Mouse (Mus musculus): ENCODE measurements around the gene Dand5. TPM values are rescaled to one million over a fixed set of nuclear protein-coding genes. Genes with fewer than 3 reads are reported as not detected.

The Dand5 gene
- polyA plus RNA-seq, 1 experiment: 27.1 TPM

- Histone ChIP-seq H3K27me3 (ENCODE audit: control insufficient read depth, insufficient read depth, low read length) (no peaks in the 10 kb centered on the region), H3K27ac (ENCODE audit: control insufficient read depth, insufficient read depth, low read depth, low read length) (no peak overlapping the region), H3K4me3 (ENCODE audit: control insufficient read depth, low read depth, low read length) (peak overlapping the region; percentile 47), H3K4me1 (ENCODE audit: control insufficient read depth, insufficient read depth, low read length) (peaks cover 13% of the 10 kb centered on the region), H3K36me3 (ENCODE audit: control insufficient read depth, insufficient read depth, low read length) (no peaks in the 10 kb centered on the region)
- peak; percentile 97 for TF ChIP-seq CTCF (IDR thresholded peaks at IDR 0.05; ENCODE audit: control insufficient read depth, insufficient read depth, insufficient replicate concordance, low read depth, low read length)
- no peak for TF ChIP-seq POLR2A (IDR thresholded peaks at IDR 0.05; ENCODE audit: control insufficient read depth, low read depth, low read length)
These were observed 7.1 kb downstream of the Dand5 start for GRCm38 (mm10) chr8:84815547-84815946.

- Histone ChIP-seq H3K4me1 (ENCODE audit: control insufficient read depth, insufficient read depth, low read length) (peaks cover 13% of the 10 kb centered on the region), H3K27ac (ENCODE audit: control insufficient read depth, insufficient read depth, low read depth, low read length) (no peak overlapping the region), H3K36me3 (ENCODE audit: control insufficient read depth, insufficient read depth, low read length) (no peaks in the 10 kb centered on the region), H3K27me3 (ENCODE audit: control insufficient read depth, insufficient read depth, low read length) (no peaks in the 10 kb centered on the region), H3K4me3 (ENCODE audit: control insufficient read depth, low read depth, low read length) (peak overlapping the region; percentile 74)
- TF ChIP-seq POLR2A (IDR thresholded peaks at IDR 0.05; ENCODE audit: control insufficient read depth, low read depth, low read length): no peak
- TF ChIP-seq CTCF (IDR thresholded peaks at IDR 0.05; ENCODE audit: control insufficient read depth, insufficient read depth, insufficient replicate concordance, low read depth, low read length): no peak
These were observed 7.8 kb downstream of the Dand5 start for GRCm38 (mm10) chr8:84814555-84815441.

GRCm38 (mm10) chr8:84814240-84814554, 8.4 kb downstream of the Dand5 start:
- Histone ChIP-seq H3K4me3 (ENCODE audit: control insufficient read depth, low read depth, low read length) (peak overlapping the region; percentile 73), H3K4me1 (ENCODE audit: control insufficient read depth, insufficient read depth, low read length) (peaks cover 13% of the 10 kb centered on the region), H3K27me3 (ENCODE audit: control insufficient read depth, insufficient read depth, low read length) (no peaks in the 10 kb centered on the region), H3K27ac (ENCODE audit: control insufficient read depth, insufficient read depth, low read depth, low read length) (no peak overlapping the region), H3K36me3 (ENCODE audit: control insufficient read depth, insufficient read depth, low read length) (no peaks in the 10 kb centered on the region)
- TF ChIP-seq POLR2A (IDR thresholded peaks at IDR 0.05; ENCODE audit: control insufficient read depth, low read depth, low read length): no peak

GRCm38 (mm10) chr8:84813830-84814229, 8.8 kb downstream of the Dand5 start:
- Histone ChIP-seq H3K36me3 (ENCODE audit: control insufficient read depth, insufficient read depth, low read length) (no peaks in the 10 kb centered on the region), H3K4me3 (ENCODE audit: control insufficient read depth, low read depth, low read length) (peak overlapping the region; percentile 73), H3K27ac (ENCODE audit: control insufficient read depth, insufficient read depth, low read depth, low read length) (no peak overlapping the region), H3K4me1 (ENCODE audit: control insufficient read depth, insufficient read depth, low read length) (peaks cover 13% of the 10 kb centered on the region), H3K27me3 (ENCODE audit: control insufficient read depth, insufficient read depth, low read length) (no peaks in the 10 kb centered on the region)
- no peak for TF ChIP-seq POLR2A (IDR thresholded peaks at IDR 0.05; ENCODE audit: control insufficient read depth, low read depth, low read length)
- no peak for TF ChIP-seq CTCF (IDR thresholded peaks at IDR 0.05; ENCODE audit: control insufficient read depth, insufficient read depth, insufficient replicate concordance, low read depth, low read length)

- Histone ChIP-seq H3K36me3 (ENCODE audit: control insufficient read depth, insufficient read depth, low read length) (no peaks in the 10 kb centered on the region), H3K4me1 (ENCODE audit: control insufficient read depth, insufficient read depth, low read length) (peaks cover 13% of the 10 kb centered on the region), H3K27me3 (ENCODE audit: control insufficient read depth, insufficient read depth, low read length) (no peaks in the 10 kb centered on the region), H3K4me3 (ENCODE audit: control insufficient read depth, low read depth, low read length) (peak overlapping the region; percentile 68), H3K27ac (ENCODE audit: control insufficient read depth, insufficient read depth, low read depth, low read length) (peak overlapping the region; percentile 1; the same call in 1 of the 2 replicates)
- TF ChIP-seq CTCF (IDR thresholded peaks at IDR 0.05; ENCODE audit: control insufficient read depth, insufficient read depth, insufficient replicate concordance, low read depth, low read length): peak; percentile 37; the same call in 1 of the 2 replicates
- no peak for TF ChIP-seq POLR2A (IDR thresholded peaks at IDR 0.05; ENCODE audit: control insufficient read depth, low read depth, low read length)
These were observed 9.6 kb downstream of the Dand5 start for GRCm38 (mm10) chr8:84813059-84813458.

- Histone ChIP-seq H3K4me3 (ENCODE audit: control insufficient read depth, low read depth, low read length) (peak overlapping the region; percentile 89), H3K27ac (ENCODE audit: control insufficient read depth, insufficient read depth, low read depth, low read length) (peak overlapping the region; percentile 80)
These were observed 11.3 kb downstream of the Dand5 start for GRCm38 (mm10) chr8:84811303-84811702.

GRCm38 (mm10) chr8:84810896-84811295, 11.7 kb downstream of the Dand5 start:
- peak overlapping the region; percentile 80; the same call in 1 of the 2 replicates for H3K27ac ChIP-seq (ENCODE audit: control insufficient read depth, insufficient read depth, low read depth, low read length)
- peak; percentile 79 for TF ChIP-seq CTCF (IDR thresholded peaks at IDR 0.05; ENCODE audit: control insufficient read depth, insufficient read depth, insufficient replicate concordance, low read depth, low read length)
- peak; percentile 43; the same call in 1 of the 2 replicates for TF ChIP-seq POLR2A (IDR thresholded peaks at IDR 0.05; ENCODE audit: control insufficient read depth, low read depth, low read length)
- peaks cover 11% of the 10 kb centered on the region for H3K4me1 ChIP-seq (ENCODE audit: control insufficient read depth, insufficient read depth, low read length)

More at GRCm38 (mm10) chr8:84811303-84811702, 11.3 kb downstream of the Dand5 start:
- peaks cover 13% of the 10 kb centered on the region for H3K4me1 ChIP-seq (ENCODE audit: control insufficient read depth, insufficient read depth, low read length)
- TF ChIP-seq CTCF (IDR thresholded peaks at IDR 0.05; ENCODE audit: control insufficient read depth, insufficient read depth, insufficient replicate concordance, low read depth, low read length): no peak
- no peak for TF ChIP-seq POLR2A (IDR thresholded peaks at IDR 0.05; ENCODE audit: control insufficient read depth, low read depth, low read length)
- H3K27me3 ChIP-seq (ENCODE audit: control insufficient read depth, insufficient read depth, low read length): no peaks in the 10 kb centered on the region
- H3K36me3 ChIP-seq (ENCODE audit: control insufficient read depth, insufficient read depth, low read length): no peaks in the 10 kb centered on the region

More at GRCm38 (mm10) chr8:84810896-84811295, 11.7 kb downstream of the Dand5 start:
- no peaks in the 10 kb centered on the region for H3K27me3 ChIP-seq (ENCODE audit: control insufficient read depth, insufficient read depth, low read length)
- peak overlapping the region; percentile 89 for H3K4me3 ChIP-seq (ENCODE audit: control insufficient read depth, low read depth, low read length)
- no peaks in the 10 kb centered on the region for H3K36me3 ChIP-seq (ENCODE audit: control insufficient read depth, insufficient read depth, low read length)

Measured in testis, adult 2 months (tissue).